Mouse (Mus musculus): Measurements from ENCODE around the gene Rhox12.

The Rhox12 gene

DNA sequence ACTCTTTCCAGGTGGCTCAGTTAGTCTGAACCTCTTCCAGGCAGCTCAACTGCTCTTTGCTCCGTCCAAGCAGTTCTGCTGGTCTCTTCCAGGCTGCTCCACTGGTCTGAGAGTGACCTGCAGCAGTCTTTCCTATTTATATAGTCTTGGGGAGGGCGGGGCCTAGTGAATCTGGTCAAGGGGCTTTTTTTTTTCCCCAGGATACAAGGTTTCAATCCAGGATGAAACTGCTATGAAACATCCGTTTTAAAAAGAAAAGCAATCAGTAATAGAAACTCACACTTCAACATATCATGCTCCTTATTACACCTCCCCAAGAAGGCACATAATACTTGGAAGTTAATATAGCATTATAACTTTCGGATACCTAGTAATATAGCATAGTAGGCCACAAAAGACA, at the start of gene Rhox12:
Gene Rhox12, minus strand, starts transcription at position 101 of the 400 bp plus-strand sequence.
- DNase-seq (ENCODE audit: low spot score in 2 of 2), result no peak

DNA sequence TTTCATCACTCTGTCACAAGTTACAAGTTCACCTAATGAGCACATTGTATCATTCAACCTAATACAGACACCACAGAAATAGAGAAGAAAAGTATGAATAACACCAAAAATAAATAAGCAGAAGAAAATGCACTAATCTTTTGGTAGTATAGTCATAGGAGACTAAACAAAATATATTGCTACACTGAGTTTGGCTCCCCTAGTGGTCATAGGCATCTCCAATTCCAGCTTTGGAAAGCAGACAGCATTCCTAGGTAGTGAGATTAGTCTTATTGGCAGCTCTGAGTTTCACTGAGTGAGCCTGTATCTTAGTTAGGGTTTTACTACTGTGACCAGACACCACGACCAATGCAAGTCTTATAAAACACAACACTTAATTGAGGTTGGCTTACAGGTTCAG, 48.4 kb upstream of the Rhox12 start:
- DNase-seq (ENCODE audit: low spot score in 2 of 2), result no peak

DNA sequence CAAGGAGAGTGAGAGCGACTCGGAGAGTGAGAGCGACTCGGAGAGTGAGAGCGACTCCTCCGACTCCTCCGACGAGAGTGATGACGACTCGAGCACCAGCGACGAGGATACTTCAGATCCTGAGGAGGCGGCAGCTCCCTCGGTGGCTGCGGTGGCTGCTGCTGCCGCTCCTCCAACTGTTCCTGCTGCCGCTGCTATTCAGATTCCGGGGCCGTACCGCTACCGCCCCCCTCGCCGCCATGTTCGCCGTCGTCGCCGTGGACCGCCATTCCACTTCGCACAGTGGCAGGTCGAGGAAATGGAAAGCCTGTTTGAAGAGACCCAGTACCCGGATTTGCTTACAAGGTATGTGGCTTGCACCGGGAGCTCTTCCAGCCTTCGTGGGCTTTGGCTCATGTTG, 10.8 kb upstream of the Rhox12 start:
- DNase-seq (ENCODE audit: low spot score in 2 of 2), result no peak

DNA sequence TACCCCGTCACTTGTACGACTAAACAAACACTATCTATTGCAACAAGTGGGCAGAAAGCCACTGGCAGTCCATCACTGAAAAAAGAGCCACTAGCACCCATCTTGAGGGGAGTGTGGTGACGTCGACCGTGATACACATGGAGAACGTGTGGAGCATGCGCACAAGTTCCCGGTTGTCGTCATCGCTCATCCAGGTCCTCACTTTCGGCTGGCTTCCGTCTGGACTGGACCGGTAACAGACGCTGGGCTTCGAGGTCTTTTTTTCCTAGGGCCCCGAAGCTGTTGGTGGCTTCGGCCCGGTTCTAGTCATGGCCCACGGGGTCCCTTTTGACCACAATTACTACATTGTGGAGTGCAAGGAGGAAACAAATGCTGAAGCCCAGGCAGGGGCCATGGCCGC, 10.3 kb upstream of the Rhox12 start, which contains the start of gene Rhox13:
Gene Rhox13, plus strand, starts transcription at position 238 of the 400 bp plus-strand sequence.
- DNase-seq (ENCODE audit: low spot score in 2 of 2), result no peak

- DNase-seq (ENCODE audit: low spot score in 2 of 2), result no peak
Measured at GRCm38 (mm10) chrX:38085041-38085440, 25.7 kb downstream of the Rhox12 start, which contains the start of gene Rhox11. Gene Rhox11 (minus strand): TSS chrX:38085141.

GRCm38 (mm10) chrX:38084226-38084625, 26.5 kb downstream of the Rhox12 start:
- peak; percentile 41 to 48 for DNase-seq (ENCODE audit: low spot score in 2 of 2)

- DNase-seq (ENCODE audit: low spot score in 2 of 2), result no peak
Measured at GRCm38 (mm10) chrX:38066175-38066574, 44.5 kb downstream of the Rhox12 start, which contains the start of gene Rhox10. Gene Rhox10 (plus strand): TSS chrX:38066475.

- DNase-seq (ENCODE audit: low spot score in 2 of 2), result peak in 1 of 2 experiments; percentile 14
Measured at GRCm38 (mm10) chrX:38061544-38061943, 49.2 kb downstream of the Rhox12 start.

Data from right cerebral cortex, adult 2 months (tissue).